22 mouse cellular contexts compared by ENCODE assay signal in the genomic region with DNA sequence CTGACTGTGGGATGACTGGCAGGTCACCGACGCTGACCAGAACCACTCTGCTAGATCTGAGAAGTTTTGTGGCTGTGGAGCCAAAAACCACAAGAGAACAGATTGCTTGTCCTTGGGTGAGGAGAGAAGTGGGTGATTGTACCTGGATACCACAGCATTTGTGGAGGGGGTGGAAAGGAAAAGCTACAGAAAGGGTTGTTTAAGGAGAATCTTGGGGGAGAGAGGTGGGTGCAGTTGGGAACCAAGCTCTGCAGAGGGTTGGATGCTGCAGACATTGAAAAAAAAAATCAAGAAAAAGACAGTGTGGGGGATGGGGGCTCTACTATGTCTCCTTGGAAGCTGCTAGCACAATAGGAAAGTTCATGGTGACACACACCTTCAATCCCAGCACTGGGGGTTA.
"Had no signal": no experiment of that assay in that cellular context is flagged by ENCODE, and none has a peak within 500 bp of the region (broad histone marks: within the 10 kb centered on the region; RNA-seq: fewer than 3 reads in every experiment).

No protein-coding gene starts in this region.

- H3K4me1 ChIP-seq: liver, embryonic 13.5 days; liver, embryonic 15.5 days; lung, embryonic 15.5 days; neural tube, embryonic 13.5 days; neural tube, embryonic 15.5 days had no signal

- ATAC-seq: liver, postnatal 0 days; lung, postnatal 0 days; midbrain, embryonic 16.5 days had no signal

- H3K9me3 ChIP-seq: liver, embryonic 13.5 days; liver, embryonic 15.5 days; lung, embryonic 15.5 days; neural tube, embryonic 13.5 days; neural tube, embryonic 15.5 days had no signal

- H3K27me3 ChIP-seq: liver, embryonic 13.5 days; liver, embryonic 15.5 days; lung, embryonic 15.5 days; neural tube, embryonic 15.5 days had no signal

- H3K4me2 ChIP-seq: liver, embryonic 13.5 days; liver, embryonic 15.5 days; lung, embryonic 15.5 days; midbrain, embryonic 11.5 days; neural tube, embryonic 13.5 days; neural tube, embryonic 15.5 days had no signal

- H3K27ac ChIP-seq: liver, embryonic 13.5 days; liver, embryonic 15.5 days; macrophage; neural tube, embryonic 13.5 days; neural tube, embryonic 15.5 days had no signal

- H3K9ac ChIP-seq: liver, embryonic 13.5 days; liver, embryonic 15.5 days; liver, postnatal 0 days; lung, embryonic 15.5 days; neural tube, embryonic 13.5 days; neural tube, embryonic 15.5 days had no signal

- H3K36me3 ChIP-seq: liver, embryonic 13.5 days; liver, embryonic 15.5 days; lung, embryonic 15.5 days; neural tube, embryonic 13.5 days; neural tube, embryonic 15.5 days had no signal

- H3K4me3 ChIP-seq: liver, embryonic 13.5 days; liver, embryonic 15.5 days; lung, embryonic 15.5 days; myocyte; neural tube, embryonic 13.5 days; neural tube, embryonic 15.5 days had no signal

- DNase-seq: liver, embryonic 13.5 days; liver, postnatal 0 days; lung, adult 2 months; lung, postnatal 14 days; lung, postnatal 36 days; midbrain, embryonic 14.5 days; retina, postnatal 1 day; right cerebral cortex, postnatal 14 days; right cerebral cortex, postnatal 4 days; spleen, adult 18-20 months; thymus, adult 2 months; thymus, postnatal 25 days; thymus, postnatal 4 days had no signal
